Mouse (Mus musculus): ENCODE data around the gene Map2k1.
"Not testable (repeated sequence)": the region's sequence is repeated elsewhere in the genome, so short reads cannot be mapped to it uniquely, and the experiment has no call there.

Gene Map2k1

GRCm38 (mm10) chr9:64253021-64253904 is at the start of gene Map2k1:
Gene Map2k1 (minus strand): TSS chr9:64253631.
- peak; percentile 99 for DNase-seq (ENCODE audit: low read depth)

DNA sequence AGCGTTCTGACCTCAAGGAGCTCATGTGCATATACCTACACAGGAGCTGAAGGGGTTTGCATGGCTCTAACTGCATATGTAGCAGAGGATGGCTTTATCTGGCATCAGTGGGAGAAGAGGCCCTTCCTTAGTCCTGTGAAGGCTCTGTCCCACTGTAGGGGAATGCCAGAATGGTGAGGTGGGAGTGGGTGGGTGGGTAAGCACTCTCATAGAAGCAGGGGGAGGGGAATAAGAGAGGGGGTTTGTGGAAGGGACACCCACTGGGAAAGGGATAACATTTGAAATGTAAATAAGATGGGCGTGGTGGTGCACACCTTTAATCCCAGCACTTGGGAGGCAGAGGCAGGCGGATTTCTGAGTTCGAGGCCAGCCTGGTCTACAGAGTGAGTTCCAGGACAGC is 49.7 kb upstream of the Map2k1 start:
- DNase-seq (ENCODE audit: low read depth) = not testable (repeated sequence)

DNA sequence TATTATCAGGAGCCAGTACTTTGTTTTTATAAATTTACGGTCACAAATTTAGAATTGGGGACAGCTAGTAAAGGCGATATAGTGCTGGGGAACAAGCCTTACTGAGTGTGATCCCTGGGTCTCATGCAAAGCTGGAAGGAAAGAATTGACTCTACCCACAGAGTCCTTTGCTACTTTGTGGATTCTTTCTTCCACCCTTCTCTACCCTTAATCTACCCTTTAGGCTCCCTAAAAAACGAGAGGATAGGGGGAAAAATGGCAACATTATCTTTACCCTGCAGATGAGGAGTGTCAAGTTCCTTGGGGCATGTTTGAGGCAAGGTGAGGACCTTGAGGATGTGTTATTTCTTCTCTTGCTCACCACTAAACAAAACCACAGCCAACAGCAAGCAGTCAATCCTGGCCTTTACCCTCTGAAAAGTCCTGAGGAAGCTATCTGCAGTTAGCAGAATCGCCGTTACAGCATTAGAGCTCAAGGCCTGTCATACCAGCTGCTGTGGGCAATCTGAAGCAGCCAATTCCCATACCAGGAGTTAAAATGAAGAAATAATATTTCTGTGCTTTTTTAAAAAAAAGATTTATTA is 29.1 kb upstream of the Map2k1 start:
- DNase-seq (ENCODE audit: low read depth) = peak; percentile 84

- DNase-seq (ENCODE audit: low read depth) = no peak
These were observed 28.3 kb upstream of the Map2k1 start for GRCm38 (mm10) chr9:64281781-64282178.

GRCm38 (mm10) chr9:64281105-64281780 is 27.8 kb upstream of the Map2k1 start, which contains the start of gene Tipin:
Gene Tipin (plus strand): TSS chr9:64281581.
- DNase-seq (ENCODE audit: low read depth) = peak; percentile 95

GRCm38 (mm10) chr9:64278665-64279310 is 25.4 kb upstream of the Map2k1 start:
- DNase-seq (ENCODE audit: low read depth) = peak; percentile 70

DNA sequence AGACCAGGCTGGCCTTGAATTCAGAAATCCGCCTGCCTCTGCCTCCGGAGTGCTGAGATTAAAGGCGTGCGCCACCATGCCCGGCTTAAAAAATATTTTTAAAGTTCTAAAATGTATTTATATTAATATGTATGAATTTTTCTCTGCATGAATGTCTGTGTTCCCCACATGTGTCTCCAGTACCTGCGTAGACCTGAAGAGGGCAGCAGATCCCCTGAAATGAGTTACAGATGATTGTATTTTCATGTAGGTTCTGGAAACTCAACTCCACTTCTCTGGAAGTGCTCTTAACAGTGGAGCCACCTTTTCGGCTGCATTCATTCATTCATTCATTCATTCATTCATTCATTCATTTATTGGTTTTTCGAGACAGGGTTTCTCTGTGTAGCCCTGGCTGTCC is 24.3 kb upstream of the Map2k1 start:
- DNase-seq (ENCODE audit: low read depth) = peak; percentile 89

DNA sequence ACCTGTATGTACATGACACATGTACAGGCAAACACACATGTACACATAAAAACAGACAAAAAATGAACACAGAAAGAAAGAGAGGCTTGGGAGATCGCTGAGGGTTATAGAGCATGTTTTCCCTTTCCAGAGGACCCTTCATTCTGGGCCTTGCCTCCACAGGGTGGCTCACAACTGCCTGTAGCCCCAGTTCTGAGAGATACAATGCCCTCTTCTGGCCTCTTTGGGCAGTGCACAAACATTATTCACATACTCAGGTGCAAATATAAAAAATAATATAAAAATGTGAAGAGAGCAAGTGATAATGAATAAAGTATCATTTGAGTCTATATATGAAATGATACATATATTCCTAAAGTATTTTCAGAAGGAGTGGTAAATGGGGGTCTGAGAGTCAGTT is 21.5 kb upstream of the Map2k1 start:
- DNase-seq (ENCODE audit: low read depth) = peak; percentile 59

GRCm38 (mm10) chr9:64274291-64274690 is 20.9 kb upstream of the Map2k1 start:
- DNase-seq (ENCODE audit: low read depth) = no peak

DNA sequence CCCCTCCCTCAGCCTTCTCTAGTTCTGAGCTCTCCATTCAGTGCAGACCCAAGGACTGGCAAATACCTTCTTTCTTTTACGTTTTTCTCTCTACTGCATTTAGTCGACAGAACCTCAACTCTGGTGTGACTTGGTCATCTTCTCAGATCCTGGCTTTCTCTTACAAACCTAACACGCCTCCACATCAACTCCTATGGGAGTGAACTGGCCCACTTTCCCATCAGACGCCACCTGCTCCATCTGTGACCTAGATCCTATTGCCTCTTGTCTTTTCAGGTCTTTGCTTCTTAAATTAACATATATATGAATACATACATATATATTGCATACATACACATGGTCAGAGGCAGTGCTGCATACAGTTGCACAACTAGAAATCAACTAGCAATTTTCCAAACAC is 20.3 kb upstream of the Map2k1 start:
- DNase-seq (ENCODE audit: low read depth) = no peak

- peak; percentile 82 for DNase-seq (ENCODE audit: low read depth)
These were observed 19.2 kb upstream of the Map2k1 start for GRCm38 (mm10) chr9:64272611-64273010.

GRCm38 (mm10) chr9:64271249-64271648 is 17.8 kb upstream of the Map2k1 start:
- no peak for DNase-seq (ENCODE audit: low read depth)

DNA sequence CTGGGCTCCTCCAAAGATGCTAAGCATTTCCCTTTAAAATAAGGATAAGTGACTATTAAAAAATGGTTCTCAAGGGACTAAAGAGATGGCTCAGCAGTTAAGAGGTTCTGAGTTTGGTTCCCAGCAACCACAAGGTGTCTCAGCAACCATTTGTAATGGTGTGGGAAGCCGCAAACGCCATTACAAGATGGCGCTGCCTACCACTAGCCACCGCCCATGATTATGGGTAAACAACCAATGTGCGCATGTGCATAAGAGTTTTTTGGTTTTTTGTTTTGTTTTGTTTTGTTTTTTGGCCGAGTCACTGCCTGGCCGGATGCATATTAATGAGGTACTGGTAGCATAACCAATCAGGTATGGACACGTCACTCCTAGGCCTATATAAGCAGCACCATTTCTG is 15.4 kb upstream of the Map2k1 start:
- not testable (repeated sequence) for DNase-seq (ENCODE audit: low read depth)

GRCm38 (mm10) chr9:64268196-64268595 is 14.8 kb upstream of the Map2k1 start:
- DNase-seq (ENCODE audit: low read depth) = no peak

- no peak for DNase-seq (ENCODE audit: low read depth)
These were observed 13.8 kb upstream of the Map2k1 start for GRCm38 (mm10) chr9:64267231-64267630.

GRCm38 (mm10) chr9:64264813-64265212 is 11.4 kb upstream of the Map2k1 start:
- no peak for DNase-seq (ENCODE audit: low read depth)

- DNase-seq (ENCODE audit: low read depth) = no peak
These were observed 7.6 kb upstream of the Map2k1 start for GRCm38 (mm10) chr9:64261023-64261422.

- no peak for DNase-seq (ENCODE audit: low read depth)
These were observed 6.5 kb upstream of the Map2k1 start for GRCm38 (mm10) chr9:64259906-64260305.

DNA sequence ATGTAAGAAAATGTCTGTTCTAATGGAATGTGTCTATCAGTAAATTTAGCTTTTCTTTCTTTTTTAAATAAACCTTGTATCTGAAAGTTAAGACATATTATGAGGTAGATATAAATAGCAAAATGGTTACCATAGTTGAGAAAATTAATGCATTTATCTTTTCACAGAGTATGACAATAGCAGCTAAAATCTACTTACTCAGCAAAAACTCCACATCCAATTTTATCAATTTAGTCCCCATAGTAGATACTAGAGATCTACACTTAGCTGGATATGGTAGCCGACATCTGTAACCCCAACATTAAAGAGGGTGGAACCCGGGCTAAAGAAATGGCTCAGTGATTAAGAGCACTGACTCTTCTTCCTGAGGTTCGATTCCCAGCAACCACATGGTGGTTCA is 2.8 kb upstream of the Map2k1 start:
- no peak for DNase-seq (ENCODE audit: low read depth)

DNA sequence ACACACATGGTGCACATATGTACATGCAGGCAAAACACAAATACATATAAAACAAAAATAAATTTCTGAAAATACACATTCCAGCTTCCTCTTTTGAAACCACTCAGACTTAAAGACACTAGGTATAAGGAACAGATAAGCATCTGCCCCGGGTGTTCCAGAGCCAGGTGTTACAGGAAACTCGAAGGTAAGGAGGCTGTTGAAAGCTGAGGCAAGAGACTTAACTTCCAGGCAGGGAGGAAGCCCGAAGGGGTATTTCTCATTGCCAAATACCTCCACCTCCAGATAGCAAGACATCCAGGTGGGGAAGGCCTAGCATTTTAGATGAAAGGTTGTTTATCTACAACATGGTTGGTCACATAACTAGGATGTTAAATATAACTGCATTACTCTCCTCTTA is 2.0 kb upstream of the Map2k1 start:
- DNase-seq (ENCODE audit: low read depth) = no peak

DNA sequence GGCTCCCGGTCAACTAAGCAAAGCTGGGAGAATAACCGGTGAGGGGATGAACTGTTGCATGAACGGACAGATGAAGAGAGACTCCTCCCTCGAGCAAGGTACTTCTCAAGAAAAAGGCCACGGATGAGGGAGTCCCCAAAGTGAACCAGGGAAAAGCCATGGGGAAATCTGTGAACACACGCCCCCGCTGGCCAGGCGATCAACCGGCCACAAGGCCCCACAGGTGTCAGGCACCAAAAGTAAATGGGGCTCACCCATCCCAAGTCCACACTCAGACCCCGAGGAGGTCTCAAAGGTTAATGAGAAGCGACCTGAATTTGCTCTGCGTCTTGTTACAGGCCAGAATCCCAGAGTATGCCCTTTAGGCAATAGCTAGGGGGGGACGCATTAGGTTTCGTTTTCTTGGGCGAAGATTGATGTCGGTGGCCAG is 825 bp downstream of the Map2k1 start:
- DNase-seq (ENCODE audit: low read depth) = peak; percentile 59

DNA sequence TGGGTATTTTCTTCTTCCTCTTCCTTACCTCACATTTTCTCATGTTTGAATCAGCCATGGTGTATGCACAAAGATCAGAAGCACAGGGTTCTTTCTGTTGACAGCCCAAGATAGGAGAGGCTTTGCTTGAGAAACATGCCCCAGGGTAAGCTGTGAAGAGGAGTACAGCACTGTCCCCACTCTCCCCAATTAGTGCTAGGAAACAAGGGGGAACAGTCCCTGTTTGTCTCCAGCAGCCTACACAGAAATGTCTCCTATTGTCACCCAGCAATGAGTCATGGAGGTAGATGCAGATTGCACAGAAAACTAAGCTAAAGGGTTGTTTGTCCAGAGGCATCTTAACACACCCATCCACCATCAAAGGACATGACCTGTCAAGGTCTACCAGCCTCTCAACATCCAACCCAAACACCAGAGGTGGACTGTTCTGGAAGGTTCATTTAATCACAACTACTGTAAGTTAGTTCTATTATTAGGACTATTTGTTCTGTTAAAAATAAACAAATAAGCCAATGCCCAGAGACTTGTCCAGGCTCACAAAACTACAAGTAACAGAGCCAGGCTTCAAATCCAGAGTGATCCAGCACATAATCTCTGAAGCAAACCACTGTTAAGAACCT is 3.2 kb downstream of the Map2k1 start:
- no peak for DNase-seq (ENCODE audit: low read depth)

Data from 416B (cell line).